ENCODE assay signal across 23 mouse cellular contexts in genomic region chr19:7521619-7522018, GRCm38 (mm10).
"Had no signal": no experiment of that assay in that cellular context is flagged by ENCODE, and none has a peak within 500 bp of the region (broad histone marks: within the 10 kb centered on the region; RNA-seq: fewer than 3 reads in every experiment).

No protein-coding gene starts in this region.

- H3K27me3 ChIP-seq: heart, embryonic 13.5 days; heart, embryonic 15.5 days; hindbrain, embryonic 13.5 days; hindbrain, embryonic 15.5 days; intestine, embryonic 15.5 days; limb, embryonic 13.5 days; limb, embryonic 15.5 days; liver, embryonic 12.5 days had no signal

- H3K4me2 ChIP-seq: heart, embryonic 11.5 days; heart, embryonic 13.5 days; heart, embryonic 15.5 days; hindbrain, embryonic 13.5 days; hindbrain, embryonic 15.5 days; intestine, embryonic 15.5 days; limb, embryonic 13.5 days; limb, embryonic 15.5 days; liver, embryonic 12.5 days had no signal

- H3K4me3 ChIP-seq: heart, adult 2 months; heart, embryonic 13.5 days; heart, embryonic 15.5 days; hindbrain, embryonic 13.5 days; hindbrain, embryonic 15.5 days; intestine, embryonic 15.5 days; layer of hippocampus, adult 2 months; left cerebral cortex, adult 2 months; limb, embryonic 13.5 days; limb, embryonic 15.5 days; liver, embryonic 12.5 days had no signal

- DNase-seq: gastrocnemius, postnatal 14 days; gastrocnemius, postnatal 36 days; heart, adult 11 months; heart, adult 2 months; heart, postnatal 14 days; heart, postnatal 36 days; kidney, adult 18-20 months; kidney, adult 8-10 months; kidney, postnatal 10 days; kidney, postnatal 25 days; kidney, postnatal 4 days; left cerebral cortex, postnatal 4 days had no signal
